Mouse (Mus musculus): ENCODE results near the gene Dao.

Dao gene

DNA sequence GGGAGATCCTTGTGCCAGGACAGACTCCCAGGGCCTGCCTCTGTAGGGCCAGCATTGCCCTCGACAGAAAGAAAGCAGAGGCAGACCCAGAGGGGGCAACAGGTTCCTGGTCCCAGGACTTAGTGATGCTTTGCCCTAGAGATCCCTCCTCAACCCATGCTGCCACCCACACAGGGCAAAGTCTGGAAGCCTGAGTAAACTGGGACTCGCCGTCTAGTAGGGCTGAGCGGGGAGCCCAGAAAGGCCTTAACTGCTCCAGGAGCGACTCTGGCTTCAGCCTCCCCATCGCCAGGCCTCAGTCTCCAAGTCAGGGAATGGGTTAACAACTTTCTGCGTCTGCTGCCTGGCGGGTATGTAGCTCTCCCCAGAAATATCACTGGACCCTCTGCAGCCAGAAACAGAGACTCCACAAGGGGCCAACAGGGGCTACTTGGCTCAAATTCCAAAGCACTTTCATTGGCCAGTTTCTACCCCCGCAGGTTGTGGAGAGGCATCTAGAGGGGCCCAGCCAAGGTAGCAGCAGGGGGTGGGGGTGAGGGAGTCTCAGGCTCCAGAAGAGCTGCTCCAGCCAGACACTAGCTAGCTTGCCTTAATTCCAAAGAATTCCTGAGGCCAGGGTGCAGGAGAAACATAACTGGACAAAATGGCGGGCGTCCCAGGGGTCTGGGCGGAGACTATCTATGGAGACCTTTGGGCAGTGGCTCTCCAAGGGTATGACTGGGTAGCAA, 23.9 kb downstream of the Dao start:
- no peak for DNase-seq (ENCODE audit: low spot score in 2 of 2)

DNA sequence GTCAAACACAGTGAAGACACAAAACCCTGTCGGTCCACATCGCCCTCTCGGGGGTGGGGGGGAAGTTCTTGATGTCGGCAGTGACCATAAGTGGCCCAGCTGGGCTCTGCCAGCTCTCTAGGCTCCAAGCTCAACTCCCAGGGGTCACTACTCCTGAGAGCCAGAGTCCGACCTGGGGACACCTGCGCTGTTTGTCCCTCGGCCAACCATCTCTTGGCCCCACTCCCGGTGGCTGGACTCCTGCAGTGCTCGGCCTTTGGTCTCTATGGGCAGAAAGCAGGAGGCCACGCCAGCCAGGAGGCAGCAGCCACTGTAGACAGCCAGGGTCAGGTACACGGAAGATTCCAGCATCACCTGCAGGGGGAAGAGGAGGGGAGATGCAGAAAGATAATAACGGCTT, 24.6 kb downstream of the Dao start:
- no peak for DNase-seq (ENCODE audit: low spot score in 2 of 2)

- DNase-seq (ENCODE audit: low spot score in 2 of 2), result no peak
Measured at GRCm38 (mm10) chr5:114030652-114031051, 27.1 kb downstream of the Dao start.

DNA sequence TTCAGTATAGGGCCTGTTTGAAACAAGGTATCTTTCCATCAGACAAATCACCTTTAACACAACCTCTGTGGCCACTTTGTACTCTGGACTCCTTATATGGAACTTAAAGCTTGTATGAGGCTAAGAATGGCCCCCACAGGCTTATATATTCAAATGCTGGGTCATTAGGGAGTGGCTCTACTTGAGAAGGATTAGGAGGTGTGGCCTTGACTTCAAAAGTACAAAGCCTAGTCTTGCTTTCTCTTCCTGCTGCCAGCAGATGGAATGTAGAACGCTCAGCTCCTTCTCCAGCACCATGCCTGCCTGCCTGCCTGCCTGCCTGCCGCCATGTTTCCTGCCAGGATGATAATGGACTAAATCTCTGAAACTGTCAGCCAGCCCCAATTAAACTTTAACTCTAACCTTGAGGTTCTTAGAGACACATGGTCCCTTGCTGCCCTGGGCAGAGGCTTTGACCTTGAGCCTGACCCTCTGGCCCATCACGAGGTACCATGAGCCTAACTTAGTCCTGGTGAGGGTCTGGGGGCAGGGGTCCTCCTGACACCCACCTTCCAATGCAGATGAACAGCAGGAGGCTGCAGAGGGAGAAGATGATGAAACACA, 28.8 kb downstream of the Dao start:
- no peak for DNase-seq (ENCODE audit: low spot score in 2 of 2)

DNA sequence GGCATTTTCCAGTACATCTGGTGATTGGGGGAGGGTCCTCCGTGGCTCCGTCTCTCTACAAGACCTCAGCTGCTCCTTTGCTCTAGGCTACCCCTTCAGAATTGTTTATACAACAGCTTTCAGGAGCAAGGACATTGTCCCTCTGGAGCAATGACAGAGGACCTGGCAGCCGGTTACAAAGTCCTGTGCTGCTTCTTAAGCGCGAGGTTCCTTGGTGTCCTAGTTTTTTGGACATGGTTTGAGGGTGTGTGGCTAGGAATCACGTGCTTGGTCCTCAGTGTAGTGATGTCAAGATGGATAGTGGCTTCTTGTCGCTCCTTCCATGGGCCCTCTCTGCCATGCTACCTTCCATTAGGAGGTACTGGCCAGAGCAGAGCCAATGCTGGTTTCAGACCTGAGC, 30.9 kb downstream of the Dao start:
- no peak for DNase-seq (ENCODE audit: low spot score in 2 of 2)

GRCm38 (mm10) chr5:114035111-114035510, 31.6 kb downstream of the Dao start:
- no peak for DNase-seq (ENCODE audit: low spot score in 2 of 2)

DNA sequence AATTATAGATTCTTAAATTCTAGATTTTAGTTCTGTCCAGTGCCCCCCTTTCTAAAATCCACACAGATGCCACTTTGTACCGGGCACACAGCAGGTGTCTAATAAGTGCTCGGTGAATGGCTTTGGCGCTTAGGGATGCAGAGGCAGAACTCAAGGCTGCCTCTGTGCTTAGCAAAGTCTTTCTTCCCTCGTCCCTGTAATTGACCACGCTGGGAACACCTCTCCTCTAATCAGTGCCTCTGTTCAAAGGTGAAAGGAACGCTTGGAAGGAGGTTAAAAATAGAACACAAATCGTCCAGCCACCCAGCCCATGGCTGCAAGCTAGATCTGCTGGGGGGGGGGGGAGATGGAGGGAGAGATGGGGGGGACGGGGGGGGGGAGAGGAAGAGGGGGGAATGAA, 37.0 kb downstream of the Dao start:
- DNase-seq (ENCODE audit: low spot score in 2 of 2), result no peak

DNA sequence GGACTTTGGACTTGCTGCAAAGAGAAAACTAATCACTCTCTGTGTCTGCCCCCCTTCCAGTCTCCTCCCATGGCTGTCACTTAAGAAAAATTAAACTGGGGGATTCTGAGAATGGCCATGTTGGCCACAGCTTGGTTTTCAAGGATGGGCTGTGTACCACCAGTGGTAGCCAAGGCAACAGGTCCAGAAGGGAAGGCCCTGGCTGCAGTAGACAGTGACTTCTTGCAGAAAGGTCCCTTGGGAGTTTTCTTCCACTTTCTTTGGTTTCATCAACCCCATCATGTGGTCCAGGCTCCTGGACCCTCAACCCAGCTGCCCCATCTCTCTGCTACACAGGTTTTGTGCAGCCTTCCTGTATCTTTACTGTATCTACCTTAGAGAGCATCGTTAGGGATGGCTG, 37.4 kb downstream of the Dao start:
- DNase-seq (ENCODE audit: low spot score in 2 of 2), result no peak

GRCm38 (mm10) chr5:114041327-114041930, 37.9 kb downstream of the Dao start:
- peak in 1 of 2 experiments; percentile 24 for DNase-seq (ENCODE audit: low spot score in 2 of 2)

DNA sequence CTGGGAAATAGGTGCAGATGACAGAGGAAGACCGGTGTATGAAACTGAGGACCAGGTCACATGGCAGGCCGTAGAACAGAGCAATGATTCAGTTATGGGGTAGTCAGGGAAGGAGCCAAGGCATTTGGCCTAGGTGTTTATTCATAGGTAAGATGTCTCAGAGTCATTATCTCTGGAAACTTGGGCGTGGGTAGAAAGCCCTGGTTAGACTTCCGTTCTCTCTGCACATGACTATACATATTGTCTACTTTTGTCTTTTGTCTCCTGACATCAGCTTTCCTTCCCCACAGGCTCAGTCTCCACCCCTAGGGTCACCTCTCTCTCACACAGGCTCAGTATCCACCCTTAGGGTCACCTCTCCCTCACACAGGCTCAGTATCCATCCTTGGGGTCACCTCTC, 40.3 kb downstream of the Dao start:
- DNase-seq (ENCODE audit: low spot score in 2 of 2), result no peak

DNA sequence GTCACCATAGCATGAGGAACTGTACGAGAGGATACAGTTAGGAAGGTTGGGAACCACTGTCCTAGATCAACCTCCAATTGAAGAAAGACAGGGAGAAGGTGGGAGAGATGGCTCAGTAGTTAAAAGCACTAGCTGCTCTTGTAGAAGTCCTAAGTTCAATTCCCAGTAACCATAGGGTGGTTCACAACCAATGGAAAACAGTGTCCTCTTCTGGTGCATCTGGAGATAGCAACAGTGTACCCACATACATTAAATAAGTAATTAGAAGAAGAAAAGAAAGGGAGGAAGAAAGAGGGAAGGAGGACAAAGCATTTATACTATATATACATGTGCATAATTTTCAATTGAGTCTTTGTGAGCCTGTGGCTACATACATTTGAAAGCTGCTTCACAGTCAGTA, 41.6 kb downstream of the Dao start:
- DNase-seq (ENCODE audit: low spot score in 2 of 2), result no peak

GRCm38 (mm10) chr5:114046151-114046550, 42.6 kb downstream of the Dao start:
- no peak for DNase-seq (ENCODE audit: low spot score in 2 of 2)

DNA sequence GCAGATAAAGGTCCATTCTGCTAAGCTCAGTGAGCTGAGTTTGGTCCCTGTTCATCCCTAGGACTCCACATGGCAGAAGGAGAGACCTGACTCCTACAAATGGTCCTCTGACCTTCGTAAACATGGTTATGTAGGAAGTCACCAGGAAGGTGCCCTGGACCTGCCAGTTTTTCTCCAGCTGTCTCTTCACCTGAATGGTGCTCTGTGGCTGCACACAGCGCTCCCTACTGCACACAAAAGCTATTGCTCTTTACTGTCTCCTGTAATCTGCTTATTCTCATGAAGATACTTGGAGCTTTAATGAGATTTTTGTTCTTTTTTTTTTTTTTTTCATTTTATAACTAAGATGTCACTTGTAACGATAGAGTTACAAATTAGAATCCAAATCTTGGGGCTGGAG, 43.1 kb downstream of the Dao start:
- DNase-seq (ENCODE audit: low spot score in 2 of 2), result no peak

DNA sequence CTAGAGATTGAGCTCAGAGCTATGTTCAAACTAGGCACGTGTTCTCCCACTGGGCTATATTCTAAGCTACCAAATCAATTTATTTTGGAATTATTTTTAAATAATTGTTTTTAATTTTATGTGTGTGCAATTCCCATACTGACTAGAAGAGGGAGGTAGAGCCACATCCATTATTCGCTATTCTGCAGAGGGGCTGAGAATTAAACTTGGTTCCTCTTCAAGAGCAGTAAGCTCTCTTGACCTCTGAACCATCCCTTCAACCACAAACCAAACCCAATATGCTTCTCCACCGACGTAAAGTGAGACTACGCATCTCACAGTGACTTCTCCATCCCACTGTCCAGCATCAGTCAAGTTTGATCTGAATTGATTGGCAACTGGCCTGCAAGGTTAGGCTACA, 43.7 kb downstream of the Dao start:
- DNase-seq (ENCODE audit: low spot score in 2 of 2), result no peak

DNA sequence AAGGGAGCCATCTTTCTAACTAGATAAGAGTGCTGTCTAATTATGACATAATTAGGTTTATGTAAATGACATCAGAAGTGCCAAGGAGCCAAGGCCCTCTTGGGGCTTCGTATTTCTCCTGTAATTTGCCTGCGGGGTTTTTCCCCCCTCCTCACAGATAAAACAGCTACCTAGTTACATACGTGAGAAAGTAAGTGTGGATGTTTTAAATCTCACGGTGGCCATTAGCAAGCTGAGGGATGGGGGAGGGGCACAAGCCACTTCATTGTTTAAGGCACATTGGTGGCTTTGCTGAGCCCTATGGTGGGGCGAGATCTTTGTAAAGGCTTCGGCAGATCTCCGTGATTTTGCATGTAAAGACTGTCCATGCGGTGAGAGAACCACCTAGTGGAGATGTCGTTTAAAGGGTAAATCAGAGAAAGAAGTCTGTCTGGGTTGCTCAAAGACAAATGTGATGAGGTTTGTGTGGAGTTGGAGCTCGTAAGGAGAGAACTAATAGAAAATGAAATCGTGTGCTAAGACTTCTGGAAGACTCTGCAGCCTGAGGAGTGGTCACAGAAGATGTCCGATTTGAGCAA, 45.3 kb downstream of the Dao start:
- no peak for DNase-seq (ENCODE audit: low spot score in 2 of 2)

DNA sequence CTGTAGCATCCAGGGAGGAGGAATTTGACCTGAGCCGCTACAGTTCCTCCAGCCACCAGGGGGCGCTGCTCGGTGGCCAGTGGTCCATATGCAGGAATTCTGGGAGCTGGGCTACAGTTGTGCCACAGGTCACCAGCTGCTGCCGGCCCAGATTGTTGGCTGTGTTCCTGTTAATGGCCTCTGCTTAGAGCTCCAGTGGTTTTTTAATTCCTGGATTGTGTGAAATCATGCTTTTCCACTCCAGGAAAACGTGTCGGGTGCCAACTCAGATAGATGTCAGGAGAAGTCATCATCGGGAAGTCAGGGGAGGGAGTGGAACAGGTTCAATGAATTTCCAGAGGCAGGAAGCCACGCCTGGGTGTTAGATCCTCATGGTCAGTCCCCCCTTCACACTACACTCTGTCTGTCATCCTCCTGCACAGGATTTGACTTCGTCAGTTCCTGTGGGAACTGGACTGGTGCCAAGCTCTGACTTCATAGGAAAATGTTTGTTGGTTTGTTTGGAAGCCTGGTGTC, 48.8 kb downstream of the Dao start:
- DNase-seq (ENCODE audit: low spot score in 2 of 2), result peak; percentile 43 to 75

GRCm38 (mm10) chr5:114057129-114057731, 53.7 kb downstream of the Dao start:
- DNase-seq (ENCODE audit: low spot score in 2 of 2), result no peak

GRCm38 (mm10) chr5:114061675-114062074, 58.2 kb downstream of the Dao start:
- DNase-seq (ENCODE audit: low spot score in 2 of 2), result no peak

GRCm38 (mm10) chr5:114063958-114064357, 60.5 kb downstream of the Dao start:
- no peak for DNase-seq (ENCODE audit: low spot score in 2 of 2)

DNA sequence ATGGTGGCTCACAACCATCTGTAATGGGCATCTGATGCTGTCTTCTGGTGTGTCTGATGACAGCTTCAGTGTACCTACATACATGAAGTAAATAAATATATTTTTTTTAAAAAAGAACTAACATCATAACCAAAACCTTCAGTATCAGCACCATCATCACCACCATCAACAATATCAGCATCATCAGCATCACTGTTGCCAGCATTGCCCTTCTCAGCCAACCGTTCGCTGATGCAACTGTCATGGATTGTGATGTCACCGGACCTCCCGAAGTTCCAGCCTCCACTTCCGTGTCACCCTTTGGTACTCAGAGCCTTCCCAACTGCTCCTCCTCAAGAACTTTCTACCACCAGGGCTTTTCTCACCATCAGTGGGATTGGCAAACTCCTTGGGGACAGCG, 61.7 kb downstream of the Dao start, which contains the start of gene Usp30:
TSS of gene Usp30 (plus strand) at position 301 of the 400 bp plus-strand sequence.
- DNase-seq (ENCODE audit: low spot score in 2 of 2), result no peak

DNA sequence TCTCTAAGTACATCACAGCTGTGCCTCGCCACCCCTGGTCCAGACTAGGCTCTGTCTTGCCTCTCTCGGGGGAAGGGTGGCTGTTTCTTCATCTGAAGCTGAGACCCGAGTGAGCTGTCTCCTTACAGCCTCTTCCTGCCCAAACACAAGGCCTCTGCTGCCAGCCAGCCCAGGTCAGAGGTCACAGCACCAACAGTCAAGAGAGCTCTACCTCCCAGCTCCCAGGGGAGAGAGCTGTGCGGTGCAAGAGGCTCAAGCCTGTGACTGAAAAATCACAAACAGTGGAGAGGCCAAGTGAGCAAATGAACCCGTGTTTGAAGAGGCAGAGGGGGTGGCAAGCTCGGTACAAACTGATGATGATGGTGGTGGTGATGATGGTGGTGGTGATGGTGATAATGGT, 63.1 kb downstream of the Dao start:
- no peak for DNase-seq (ENCODE audit: low spot score in 2 of 2)

DNA sequence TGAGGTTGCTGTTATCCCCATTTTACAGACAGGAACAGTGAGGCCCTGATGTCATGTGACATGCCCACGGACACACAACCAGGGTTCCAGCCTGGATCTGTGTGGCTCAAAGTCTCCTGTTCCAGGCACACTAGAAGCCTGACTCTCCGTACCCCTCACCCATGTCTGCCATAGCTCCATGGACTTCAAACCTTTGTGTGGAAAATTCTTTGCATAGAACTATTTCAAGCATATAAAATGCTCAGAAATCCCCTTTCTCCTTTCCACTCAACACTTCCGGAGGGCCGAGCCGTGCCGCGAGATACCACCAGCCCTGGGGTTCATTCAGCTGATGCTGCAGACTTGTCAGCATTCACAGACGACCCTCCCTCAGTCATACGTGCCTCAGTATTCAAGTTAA, 64.0 kb downstream of the Dao start:
- no peak for DNase-seq (ENCODE audit: low spot score in 2 of 2)
